Mouse (Mus musculus) layer of hippocampus, postnatal 36 days (tissue): ENCODE measurements around the gene Rita1. TPM values are rescaled to one million over a fixed set of nuclear protein-coding genes. Genes with fewer than 3 reads are reported as not detected.

ENCODE experiments used
- DNase-seq, 2 experiments: peaks; one replicate each; pipeline ENCODE4 v3.0.0; 2022
- total RNA-seq, 2 experiments: library from RNA; stranded (reverse); gene quantifications; 2 replicates each; pipeline ENCODE4 v1.2.3; 2021

The Rita1 gene
- total RNA-seq = 10 to 100 TPM; 29.1 to 29.6 TPM

DNA sequence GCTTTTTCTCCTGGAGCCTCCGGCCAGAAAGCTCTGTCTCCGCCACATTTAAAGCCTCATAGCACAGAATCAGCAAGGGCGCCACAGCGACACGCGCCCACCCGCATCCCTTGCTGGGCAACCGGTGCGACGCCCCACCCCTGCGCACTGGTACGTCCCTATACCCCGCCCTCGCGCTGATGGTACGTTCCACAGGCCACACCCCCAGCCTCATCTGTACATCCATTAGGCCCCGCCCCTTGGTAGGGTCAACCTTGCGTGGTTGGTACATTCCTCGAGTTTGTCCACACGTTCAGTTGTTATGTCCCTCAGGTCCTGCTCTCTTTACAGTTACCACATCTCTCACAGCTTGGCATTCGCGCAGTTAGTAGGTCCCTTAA is at the start of gene Rita1, which contains the start of gene Ddx54:
Gene Rita1, minus strand, starts transcription at position 148 of the 380 bp plus-strand sequence.
Gene Ddx54, plus strand, starts transcription at position 298 of the 380 bp plus-strand sequence.
- DNase-seq = peak; percentile 98 to 100

- DNase-seq = peak in 1 of 2 experiments; percentile 72
Measured at GRCm38 (mm10) chr5:120660816-120661215, 48.4 kb upstream of the Rita1 start.

DNA sequence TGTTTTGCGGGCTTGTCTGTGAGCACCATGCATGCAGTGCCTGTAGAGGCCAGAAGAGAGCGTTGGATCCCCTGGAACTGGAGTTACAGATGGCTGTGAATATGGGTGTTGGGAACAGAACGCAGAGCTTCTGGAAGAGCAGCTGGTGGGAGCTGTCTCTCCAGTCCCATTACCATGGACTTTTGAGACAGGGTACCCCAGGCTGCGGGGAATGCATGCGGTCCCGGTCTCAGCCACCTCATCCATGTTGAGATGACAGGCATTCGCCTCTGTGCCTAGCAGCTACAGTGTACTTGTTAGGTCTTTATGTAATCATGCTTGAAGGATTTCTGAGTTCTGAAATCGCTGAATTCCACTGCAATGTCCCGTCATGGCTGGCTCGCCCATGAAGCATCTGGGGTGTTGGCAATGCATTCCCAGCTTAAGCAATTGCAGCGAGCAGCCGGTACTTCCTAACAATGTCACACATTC is 43.9 kb upstream of the Rita1 start:
- DNase-seq = peak; percentile 69 to 78

DNA sequence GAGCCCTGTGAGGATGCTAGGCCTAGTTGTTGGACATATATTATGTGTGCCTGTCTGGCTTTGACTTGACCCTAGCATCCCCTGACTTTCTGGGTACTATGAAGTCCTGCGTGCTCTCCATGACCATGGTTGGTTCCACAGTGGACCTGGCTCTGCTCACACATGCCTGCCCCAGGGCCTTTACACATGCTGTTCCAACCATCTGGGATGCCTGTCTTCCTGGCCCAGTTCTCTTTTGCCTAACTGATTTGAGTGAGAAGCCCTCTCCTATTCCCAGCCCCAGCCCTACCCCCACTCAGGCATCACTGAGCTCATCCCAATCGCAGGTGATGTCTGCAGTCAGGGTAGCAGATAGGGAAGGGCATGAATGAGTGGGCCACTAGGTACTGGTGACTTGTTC is 41.5 kb upstream of the Rita1 start:
- DNase-seq = no peak

GRCm38 (mm10) chr5:120652915-120653701 is 40.7 kb upstream of the Rita1 start:
- no peak for DNase-seq

GRCm38 (mm10) chr5:120651230-120651629 is 38.8 kb upstream of the Rita1 start:
- DNase-seq = no peak

DNA sequence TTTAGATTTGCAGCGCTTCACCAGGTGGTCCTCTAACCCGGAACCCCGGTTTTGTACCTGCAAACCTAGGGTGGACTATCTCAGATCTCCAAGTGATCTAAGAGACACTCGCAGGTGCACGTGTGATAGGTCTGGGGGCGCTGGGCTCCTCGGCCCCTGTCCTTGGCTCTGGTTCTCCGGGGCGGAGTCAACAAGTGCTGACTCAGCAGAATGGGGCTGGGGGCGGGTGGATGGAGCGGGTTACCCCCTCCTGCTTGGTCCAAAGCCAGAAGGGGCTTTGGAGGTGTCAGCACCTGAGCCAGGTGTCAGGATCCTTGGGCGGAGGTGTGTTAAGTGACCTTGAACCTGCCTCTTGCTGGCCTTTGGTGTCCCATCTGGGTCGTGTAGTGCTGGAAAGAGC is 37.5 kb upstream of the Rita1 start:
- no peak for DNase-seq

DNA sequence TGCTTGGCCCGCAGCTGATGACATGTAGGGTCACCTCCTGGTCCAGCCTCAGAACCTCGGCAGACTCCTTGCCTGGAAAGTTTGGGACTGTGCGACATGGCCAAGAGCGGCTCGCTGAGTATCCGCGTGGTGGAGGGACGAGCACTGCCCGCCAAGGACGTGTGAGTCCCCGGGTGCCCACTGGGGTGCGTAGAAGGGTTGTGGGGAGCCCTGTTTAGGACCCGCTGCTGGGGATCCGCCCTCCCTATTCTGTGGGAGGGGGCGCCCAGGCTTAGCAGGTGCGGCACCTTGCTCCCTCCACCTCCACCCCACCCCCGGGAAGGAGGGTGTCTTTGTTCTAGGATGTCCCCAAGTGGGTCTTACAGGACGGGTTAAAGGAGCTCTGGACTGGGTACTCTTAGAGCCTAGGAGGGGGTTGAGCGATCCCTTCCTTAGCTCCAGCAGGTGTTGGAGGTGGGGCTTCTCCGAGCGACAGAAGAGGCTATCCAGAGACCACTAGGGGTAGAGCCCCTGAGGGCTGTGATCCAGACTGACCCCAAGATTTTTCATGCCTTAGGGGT is 37.1 kb upstream of the Rita1 start:
- no peak for DNase-seq

DNA sequence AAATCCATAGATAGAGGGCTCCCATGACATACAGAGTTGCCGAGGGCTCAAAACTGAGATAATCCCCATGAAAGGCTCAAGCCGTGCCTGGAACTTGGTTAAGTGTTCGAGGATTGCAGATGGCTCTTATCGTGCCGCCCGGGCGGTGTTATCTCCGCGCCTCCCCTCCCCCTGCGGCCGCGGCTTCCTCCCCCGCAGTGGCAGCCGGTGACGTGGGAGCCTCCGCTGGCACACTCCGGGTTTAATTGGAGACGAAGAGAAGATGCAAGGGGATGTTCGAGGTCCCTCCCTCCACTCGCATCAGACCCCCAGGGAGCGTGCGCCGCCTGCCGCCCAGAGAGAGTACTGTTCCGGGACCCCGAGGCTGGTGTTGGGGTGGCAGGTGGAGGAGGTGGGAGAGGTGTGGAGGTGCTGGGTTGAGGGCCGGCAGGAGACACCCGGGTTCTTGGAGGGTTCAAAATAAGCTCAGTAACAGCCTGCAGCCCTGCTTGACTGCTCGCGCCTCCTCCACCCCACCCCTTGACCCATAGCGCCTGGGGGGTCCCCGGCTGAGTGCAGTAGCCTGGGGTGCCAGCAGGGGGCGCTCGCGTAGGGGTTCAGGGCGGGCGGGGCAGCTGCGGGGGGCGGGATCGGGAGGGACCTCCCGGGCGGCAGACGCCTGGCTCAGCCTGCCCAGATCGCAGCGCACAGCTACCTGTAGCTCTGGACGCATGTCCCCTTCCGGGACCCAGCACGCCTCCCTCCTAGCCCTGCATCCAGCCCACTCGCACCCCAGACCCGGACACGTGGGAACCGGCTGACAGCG is 36.4 kb upstream of the Rita1 start, which contains the start of gene Rasal1:
Gene Rasal1, plus strand, starts transcription at position 244 of the 805 bp plus-strand sequence.
- peak; percentile 81 for DNase-seq

- no peak for DNase-seq
Measured at GRCm38 (mm10) chr5:120647814-120648491, 35.6 kb upstream of the Rita1 start.

DNA sequence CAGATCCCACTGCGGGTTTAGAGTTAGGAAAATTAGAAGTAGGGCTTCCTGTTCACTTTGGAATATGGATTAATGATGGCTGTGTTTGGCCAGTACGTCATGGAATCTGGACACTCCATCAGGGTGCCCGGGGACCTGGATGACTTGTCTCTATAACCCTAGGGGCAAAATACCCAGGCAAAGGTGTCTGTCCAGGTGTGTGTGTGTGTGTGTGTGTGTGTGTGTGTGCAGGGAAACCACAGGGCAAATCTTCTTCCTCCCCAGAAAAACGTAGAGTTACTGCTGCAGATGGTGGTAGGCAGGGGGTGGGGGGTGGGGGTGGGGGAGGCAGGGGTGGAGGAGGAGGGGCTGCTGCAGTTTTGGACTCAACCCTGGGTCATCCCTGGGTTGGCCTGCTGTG is 35.0 kb upstream of the Rita1 start:
- DNase-seq = no peak

DNA sequence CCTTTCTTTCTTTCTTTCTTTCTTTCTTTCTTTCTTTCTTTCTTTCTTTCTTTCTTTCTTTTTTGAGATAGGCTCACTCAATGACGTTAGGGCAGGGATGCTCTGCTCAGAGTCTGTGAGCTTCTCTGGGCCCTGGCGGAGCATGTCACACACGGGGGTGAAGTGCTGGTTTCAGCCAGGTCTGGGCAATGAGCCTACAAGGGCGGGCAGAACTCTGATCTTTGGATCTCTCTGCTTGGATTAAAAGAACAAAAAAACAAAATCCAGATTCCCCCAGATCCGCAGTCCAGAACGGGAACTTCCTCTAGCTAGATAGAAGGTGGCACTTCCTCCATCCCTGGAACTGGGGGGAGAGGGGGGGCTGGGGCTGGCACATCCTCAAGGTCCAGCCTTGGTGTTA is 33.5 kb upstream of the Rita1 start:
- DNase-seq = no peak

DNA sequence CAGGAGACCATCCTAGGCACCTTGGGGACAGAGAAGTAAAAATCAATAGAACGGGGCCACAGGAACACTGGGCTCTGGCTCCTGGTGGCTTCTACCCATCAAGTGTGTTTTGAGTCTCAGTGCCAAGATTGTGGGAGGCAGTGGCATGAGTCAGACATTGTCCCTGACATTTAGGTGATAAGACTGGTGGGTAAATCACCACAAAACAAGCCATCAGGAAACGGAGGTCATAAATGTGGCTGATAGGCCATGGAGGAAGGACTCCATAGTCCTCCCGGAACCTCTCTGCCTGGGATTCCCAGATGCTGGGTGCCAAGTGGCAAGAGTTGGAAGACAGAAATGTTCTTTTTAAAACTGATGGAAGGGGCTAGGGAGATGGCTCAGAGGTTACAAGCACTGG is 31.8 kb upstream of the Rita1 start:
- no peak for DNase-seq

GRCm38 (mm10) chr5:120643365-120644085 is 31.1 kb upstream of the Rita1 start:
- DNase-seq = no peak

GRCm38 (mm10) chr5:120640094-120640493 is 27.7 kb upstream of the Rita1 start:
- no peak for DNase-seq

DNA sequence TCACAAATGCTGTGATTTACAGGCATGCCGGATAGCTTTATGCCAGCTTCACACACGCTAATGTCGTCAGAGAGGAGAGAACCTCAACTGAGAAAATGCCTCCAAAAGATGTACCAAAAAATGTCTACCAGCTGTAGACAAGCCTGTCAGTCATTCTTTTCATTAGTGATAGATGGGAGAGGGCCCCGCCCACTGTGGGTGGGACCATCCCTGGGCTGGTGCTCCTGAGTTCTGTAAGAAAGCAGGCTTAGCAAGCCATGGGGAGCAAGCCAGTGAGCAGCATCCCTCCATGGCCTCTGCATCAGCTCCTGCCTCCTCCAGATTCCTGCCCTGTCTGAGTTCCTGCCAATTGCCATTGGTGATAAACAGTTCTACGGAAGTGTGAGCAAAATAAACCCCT is 23.2 kb upstream of the Rita1 start:
- no peak for DNase-seq

GRCm38 (mm10) chr5:120634860-120635259 is 22.5 kb upstream of the Rita1 start:
- no peak for DNase-seq

DNA sequence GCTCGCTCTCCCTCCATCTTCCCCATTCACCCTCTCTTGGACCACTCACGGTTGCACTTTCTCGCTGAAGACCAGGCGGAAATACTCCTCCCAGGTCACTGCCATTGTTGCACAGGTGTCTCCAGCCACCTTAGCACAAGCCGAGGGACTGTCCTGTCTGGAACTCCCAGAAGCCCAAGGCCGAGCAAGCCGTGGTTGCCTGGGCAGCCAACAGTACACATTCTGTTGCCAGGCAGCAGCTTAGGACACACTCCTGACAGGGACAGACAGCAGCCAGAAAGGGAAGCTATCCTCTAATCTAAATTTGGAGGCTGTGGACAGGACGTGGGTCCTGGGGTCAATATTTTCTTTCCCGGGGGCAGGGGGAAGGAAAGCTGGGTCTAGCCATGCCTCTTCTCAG is 21.7 kb upstream of the Rita1 start, which contains the start of gene Cfap73:
Gene Cfap73, minus strand, starts transcription at position 105 of the 400 bp plus-strand sequence.
- no peak for DNase-seq

GRCm38 (mm10) chr5:120631892-120632291 is 19.5 kb upstream of the Rita1 start:
- no peak for DNase-seq

DNA sequence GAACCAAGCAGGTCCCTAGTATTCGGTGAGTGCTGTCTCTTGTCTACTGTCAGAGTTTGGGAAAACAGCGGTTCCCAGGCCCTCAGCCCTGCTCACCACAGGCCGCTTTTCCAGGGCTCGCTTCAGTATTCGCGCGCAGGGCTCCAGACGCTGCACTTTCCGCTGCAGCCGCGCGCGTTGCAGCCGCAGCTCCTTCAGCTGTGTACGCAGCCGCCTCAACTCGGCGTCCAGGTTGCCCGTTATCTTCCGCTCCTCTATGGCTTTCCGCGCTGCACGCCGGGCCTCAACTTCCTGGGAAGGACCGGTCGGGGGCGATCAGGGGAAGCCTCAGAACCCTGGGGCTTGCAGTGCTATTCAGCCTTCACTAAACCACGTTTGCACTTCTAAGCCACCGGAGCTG is 18.7 kb upstream of the Rita1 start:
- DNase-seq = no peak

DNA sequence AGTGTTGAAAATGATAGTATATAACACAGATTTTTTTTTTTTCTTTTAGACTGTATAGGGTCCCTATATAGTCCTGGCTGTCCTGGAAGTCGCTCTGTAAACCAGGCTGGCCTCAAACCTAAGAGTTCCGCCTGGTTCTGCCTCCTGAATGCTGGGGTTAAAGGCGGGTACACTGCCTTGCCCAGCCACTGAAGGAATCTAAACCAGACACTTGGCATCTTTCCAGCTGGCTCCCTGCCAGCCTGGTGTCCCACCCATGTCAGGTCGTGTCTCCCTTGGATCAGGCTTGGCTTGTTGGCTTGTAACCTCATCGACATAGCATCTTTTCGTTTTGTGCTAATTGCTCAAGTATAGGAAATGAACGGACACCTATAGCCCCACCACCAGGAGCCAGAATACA is 16.2 kb upstream of the Rita1 start:
- no peak for DNase-seq
